Mouse (Mus musculus): ENCODE data around the gene Zfp94. TPM values are rescaled to one million over a fixed set of nuclear protein-coding genes. Genes with fewer than 3 reads are reported as not detected.

Zfp94 gene
- total and polyA plus RNA-seq, 3 experiments, result 5.9 to 6.9 TPM; not detected in 1

- Histone ChIP-seq H3K4me3 (ENCODE audit: control insufficient read depth in 1 of 2, insufficient read depth in 1 of 2, low read depth in 2 of 2, low read length in 2 of 2) (no peak overlapping the region), H3K36me3 (ENCODE audit: control insufficient read depth in 1 of 2, insufficient read depth in 2 of 2, low read length in 2 of 2) (no peaks in the 10 kb centered on the region), H3K9ac (ENCODE audit: control insufficient read depth, low read depth, low read length, poor library complexity, severe bottlenecking) (no peak overlapping the region), H3K4me1 (ENCODE audit: control insufficient read depth in 1 of 2, insufficient read depth in 2 of 2, low read length in 2 of 2) (no peaks in the 10 kb centered on the region), H3K79me2 (ENCODE audit: control insufficient read depth, insufficient read depth, low read length, poor library complexity) (no peaks in the 10 kb centered on the region), H3K27ac (ENCODE audit: control insufficient read depth, low read depth, low read length) (no peak overlapping the region), H3K27me3 (ENCODE audit: control insufficient read depth in 1 of 2, insufficient read depth in 2 of 2, low read length in 2 of 2) (no peaks in the 10 kb centered on the region), H3K9me3 (replicated peaks; ENCODE audit: insufficient read depth, low read length) (no peaks in the 10 kb centered on the region)
- no peak for TF ChIP-seq CTCF (IDR thresholded peaks at IDR 0.05 in 2 of 3, conservative IDR thresholded peaks at IDR 0.05 in 1 of 3; ENCODE audit: control insufficient read depth in 1 of 3, insufficient read depth in 1 of 3, low read depth in 2 of 3, low read length in 3 of 3, poor library complexity in 1 of 3, severe bottlenecking in 1 of 3)
- TF ChIP-seq ZNF384 (IDR thresholded peaks at IDR 0.05; ENCODE audit: low read depth, low read length), result no peak
- TF ChIP-seq MYC (IDR thresholded peaks at IDR 0.05; ENCODE audit: low read depth, low read length), result no peak
- no peak for TF ChIP-seq KAT2A (conservative IDR thresholded peaks at IDR 0.05; ENCODE audit: low read depth, low read length)
- no peak for TF ChIP-seq USF1 (IDR thresholded peaks at IDR 0.05; ENCODE audit: low read depth, low read length)
- TF ChIP-seq MAX (IDR thresholded peaks at IDR 0.05; ENCODE audit: low read length), result no peak
- TF ChIP-seq NRF1 (IDR thresholded peaks at IDR 0.05; ENCODE audit: insufficient read depth, low read depth, low read length, poor library complexity, severe bottlenecking), result no peak
- TF ChIP-seq POLR2A (IDR thresholded peaks at IDR 0.05; ENCODE audit: control insufficient read depth in 1 of 2, insufficient read depth in 1 of 2, low read depth in 1 of 2, low read length in 2 of 2, poor library complexity in 1 of 2), result no peak
- TF ChIP-seq HCFC1 (IDR thresholded peaks at IDR 0.05; ENCODE audit: low read depth, low read length), result no peak
- TF ChIP-seq CHD2 (IDR thresholded peaks at IDR 0.05; ENCODE audit: low read length), result no peak
- TF ChIP-seq TAL1 (IDR thresholded peaks at IDR 0.05; ENCODE audit: low read length), result no peak
- no peak for TF ChIP-seq NELFE (IDR thresholded peaks at IDR 0.05; ENCODE audit: low read depth, low read length)
- no peak for TF ChIP-seq SMC3 (IDR thresholded peaks at IDR 0.05; ENCODE audit: low read depth, low read length)
- no peak for TF ChIP-seq JUND (IDR thresholded peaks at IDR 0.05; ENCODE audit: low read depth, low read length)
- TF ChIP-seq UBTF (IDR thresholded peaks at IDR 0.05; ENCODE audit: borderline replicate concordance, insufficient read depth, low read depth, low read length), result no peak
- TF ChIP-seq CHD1 (IDR thresholded peaks at IDR 0.05; ENCODE audit: low read depth, low read length), result no peak
- DNase-seq (ENCODE audit: low read depth, low spot score), result no peak
Measured at GRCm38 (mm10) chr7:24259306-24259999, 57.0 kb downstream of the Zfp94 start.

- H3K79me2 ChIP-seq (ENCODE audit: control insufficient read depth, insufficient read depth, low read length, poor library complexity), result no peaks in the 10 kb centered on the region
- no peaks in the 10 kb centered on the region for H3K27me3 ChIP-seq (ENCODE audit: control insufficient read depth in 1 of 2, insufficient read depth in 2 of 2, low read length in 2 of 2)
- no peak within 1 kb of the TSS for H3K9ac ChIP-seq (ENCODE audit: control insufficient read depth, low read depth, low read length, poor library complexity, severe bottlenecking)
- no peaks in the 10 kb centered on the region for H3K4me1 ChIP-seq (ENCODE audit: control insufficient read depth in 1 of 2, insufficient read depth in 2 of 2, low read length in 2 of 2)
- TF ChIP-seq NELFE (IDR thresholded peaks at IDR 0.05; ENCODE audit: low read depth, low read length) (no peak), HCFC1 (IDR thresholded peaks at IDR 0.05; ENCODE audit: low read depth, low read length) (peak; percentile 55)
- DNase-seq (ENCODE audit: low read depth, low spot score), result no peak
- no peaks in the 10 kb centered on the region for H3K36me3 ChIP-seq (ENCODE audit: control insufficient read depth in 1 of 2, insufficient read depth in 2 of 2, low read length in 2 of 2)
- no peaks in the 10 kb centered on the region for H3K9me3 ChIP-seq (replicated peaks; ENCODE audit: insufficient read depth, low read length)
- H3K4me3 ChIP-seq (ENCODE audit: control insufficient read depth in 1 of 2, insufficient read depth in 1 of 2, low read depth in 2 of 2, low read length in 2 of 2), result no peak within 1 kb of the TSS
- H3K27ac ChIP-seq (ENCODE audit: control insufficient read depth, low read depth, low read length), result no peak within 1 kb of the TSS
Measured at GRCm38 (mm10) chr7:24254633-24255474, 61.6 kb downstream of the Zfp94 start, which contains the start of gene Zfp108. TSS of gene Zfp108 (plus strand) at chr7:24254794.

All from MEL (cell line).